Mouse (Mus musculus) right cerebral cortex, adult 18-20 months (tissue): Measurements from ENCODE around the gene Kcnq4.

Source experiments
- DNase-seq: peaks from one replicate; pipeline ENCODE4 v3.0.0; 2022; ENCODE audit warnings: mixed read lengths

The Kcnq4 gene

GRCm38 (mm10) chr4:120668551-120668950 is 79.9 kb downstream of the Kcnq4 start:
- no peak for DNase-seq

GRCm38 (mm10) chr4:120667555-120667954 is 80.9 kb downstream of the Kcnq4 start:
- no peak for DNase-seq

- peak; percentile 50 for DNase-seq
These were observed 81.3 kb downstream of the Kcnq4 start for GRCm38 (mm10) chr4:120667045-120667501.

GRCm38 (mm10) chr4:120666358-120667024 is 81.9 kb downstream of the Kcnq4 start, which contains the start of gene Cited4:
Cited4 (plus strand) TSS chr4:120666572.
- DNase-seq = peak; percentile 89

GRCm38 (mm10) chr4:120665782-120666181 is 82.6 kb downstream of the Kcnq4 start:
- no peak for DNase-seq

GRCm38 (mm10) chr4:120665144-120665700 is 83.2 kb downstream of the Kcnq4 start:
- DNase-seq = no peak

- no peak for DNase-seq
These were observed 83.8 kb downstream of the Kcnq4 start for GRCm38 (mm10) chr4:120664601-120665000.

- DNase-seq = peak; percentile 80
These were observed 87.9 kb downstream of the Kcnq4 start for GRCm38 (mm10) chr4:120660485-120660884.

- DNase-seq = no peak
These were observed 92.5 kb downstream of the Kcnq4 start for GRCm38 (mm10) chr4:120655898-120656297.

GRCm38 (mm10) chr4:120650208-120650592 is 98.2 kb downstream of the Kcnq4 start:
- no peak for DNase-seq

GRCm38 (mm10) chr4:120649369-120650207 is 98.8 kb downstream of the Kcnq4 start:
- DNase-seq = peak; percentile 46
